Mouse (Mus musculus): Measurements from ENCODE around the gene Arl5a. TPM values are rescaled to one million over a fixed set of nuclear protein-coding genes. Genes with fewer than 3 reads are reported as not detected.

Arl5a gene
- polyA plus RNA-seq, 1 experiment from 2014 or later: 42.3 TPM

GRCm38 (mm10) chr2:52440420-52441015, 15.8 kb upstream of the Arl5a start:
- Histone ChIP-seq H3K27ac (no peak overlapping the region), H3K4me3 (no peak overlapping the region), H3K9me3 (no peaks in the 10 kb centered on the region), H3K9ac (no peak overlapping the region), H3K4me2 (no peak overlapping the region), H3K4me1 (0 out of 2 replicates have a peak, but pooled peaks cover 2% of the 10 kb centered on the region), H3K27me3 (no peaks in the 10 kb centered on the region), H3K36me3 (no peaks in the 10 kb centered on the region)
- ATAC-seq (ENCODE audit: insufficient number of reproducible peaks, low FRiP score, low TSS enrichment, low read depth): no peak
- WGBS: 82% methylated on average over 4 of the region's 4 CpGs

- H3K4me2 ChIP-seq: no peak overlapping the region
- ATAC-seq (ENCODE audit: insufficient number of reproducible peaks, low FRiP score, low TSS enrichment, low read depth): 0 out of 2 replicates have a peak, but pooled peaks have one; percentile 19
Observed at GRCm38 (mm10) chr2:52438437-52438836, 13.7 kb upstream of the Arl5a start.

GRCm38 (mm10) chr2:52438013-52438412, 13.3 kb upstream of the Arl5a start:
- H3K4me3 ChIP-seq: no peak overlapping the region
- ATAC-seq (ENCODE audit: insufficient number of reproducible peaks, low FRiP score, low TSS enrichment, low read depth): 0 out of 2 replicates have a peak, but pooled peaks have one; percentile 35
- WGBS: 52% methylated on average over 6 of the region's 6 CpGs

More at GRCm38 (mm10) chr2:52438437-52438836, 13.7 kb upstream of the Arl5a start:
- Histone ChIP-seq H3K4me3 (no peak overlapping the region), H3K9me3 (no peaks in the 10 kb centered on the region), H3K9ac (no peak overlapping the region), H3K27me3 (no peaks in the 10 kb centered on the region), H3K4me1 (peaks cover 3% of the 10 kb centered on the region), H3K36me3 (no peaks in the 10 kb centered on the region), H3K27ac (no peak overlapping the region)
- 84% methylated on average over 4 of the region's 4 CpGs for WGBS

DNA sequence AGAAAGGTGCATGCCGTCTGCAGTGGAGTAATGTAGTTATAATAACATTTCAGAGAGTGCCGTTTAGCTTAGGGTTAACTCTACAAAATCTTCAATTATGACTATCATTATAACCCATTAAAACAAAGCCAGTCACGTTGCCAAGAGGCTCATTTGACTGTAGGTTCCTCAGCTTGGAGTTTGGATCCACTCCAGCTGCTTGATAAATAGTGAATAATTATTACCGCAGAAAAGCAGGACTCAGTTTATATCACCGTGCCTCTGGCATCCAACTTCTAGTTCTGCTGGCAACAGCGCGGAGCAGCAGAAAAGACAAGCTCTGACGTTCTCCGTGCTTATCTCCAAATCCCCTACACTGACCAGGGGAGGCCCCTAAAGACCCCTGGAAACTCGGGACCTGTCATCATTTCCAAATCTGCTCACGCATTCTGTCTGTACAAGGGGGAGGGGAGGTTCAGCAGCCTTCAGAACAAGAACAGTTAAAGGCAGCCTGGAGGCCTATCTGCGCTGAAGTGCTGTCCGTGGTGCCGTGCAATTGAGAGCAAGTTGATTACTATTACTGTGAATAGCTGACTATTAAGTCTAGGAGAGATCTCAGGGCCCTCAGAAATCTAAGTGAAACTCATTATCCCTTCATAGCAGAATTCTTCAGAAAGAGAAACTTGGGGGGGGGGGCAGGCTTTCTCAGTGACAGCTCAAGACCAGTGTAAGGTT, 11.4 kb upstream of the Arl5a start:
- no peaks in the 10 kb centered on the region for H3K9me3 ChIP-seq
- no peak for ATAC-seq (ENCODE audit: insufficient number of reproducible peaks, low FRiP score, low TSS enrichment, low read depth)
- H3K36me3 ChIP-seq: no peaks in the 10 kb centered on the region
- no peak overlapping the region for H3K4me2 ChIP-seq
- H3K4me3 ChIP-seq: no peak overlapping the region
- 54% methylated on average over 14 of the region's 14 CpGs for WGBS
- peaks cover 5% of the 10 kb centered on the region for H3K4me1 ChIP-seq
- no peak overlapping the region for H3K27ac ChIP-seq
- H3K27me3 ChIP-seq: no peaks in the 10 kb centered on the region
- H3K9ac ChIP-seq: no peak overlapping the region

More at GRCm38 (mm10) chr2:52438013-52438412, 13.3 kb upstream of the Arl5a start:
- no peak overlapping the region for H3K27ac ChIP-seq
- no peak overlapping the region for H3K9ac ChIP-seq
- no peak overlapping the region for H3K4me2 ChIP-seq
- no peaks in the 10 kb centered on the region for H3K27me3 ChIP-seq
- no peaks in the 10 kb centered on the region for H3K9me3 ChIP-seq
- H3K36me3 ChIP-seq: no peaks in the 10 kb centered on the region
- H3K4me1 ChIP-seq: peaks cover 5% of the 10 kb centered on the region

- Histone ChIP-seq H3K9me3 (no peaks in the 10 kb centered on the region), H3K27ac (no peak overlapping the region), H3K4me3 (no peak overlapping the region), H3K4me2 (no peak overlapping the region), H3K36me3 (no peaks in the 10 kb centered on the region), H3K27me3 (no peaks in the 10 kb centered on the region), H3K4me1 (peaks cover 5% of the 10 kb centered on the region), H3K9ac (no peak overlapping the region)
- no peak for ATAC-seq (ENCODE audit: insufficient number of reproducible peaks, low FRiP score, low TSS enrichment, low read depth)
- 19% methylated on average over 7 of the region's 7 CpGs for WGBS
Observed at GRCm38 (mm10) chr2:52433365-52433764, 8.7 kb upstream of the Arl5a start.

DNA sequence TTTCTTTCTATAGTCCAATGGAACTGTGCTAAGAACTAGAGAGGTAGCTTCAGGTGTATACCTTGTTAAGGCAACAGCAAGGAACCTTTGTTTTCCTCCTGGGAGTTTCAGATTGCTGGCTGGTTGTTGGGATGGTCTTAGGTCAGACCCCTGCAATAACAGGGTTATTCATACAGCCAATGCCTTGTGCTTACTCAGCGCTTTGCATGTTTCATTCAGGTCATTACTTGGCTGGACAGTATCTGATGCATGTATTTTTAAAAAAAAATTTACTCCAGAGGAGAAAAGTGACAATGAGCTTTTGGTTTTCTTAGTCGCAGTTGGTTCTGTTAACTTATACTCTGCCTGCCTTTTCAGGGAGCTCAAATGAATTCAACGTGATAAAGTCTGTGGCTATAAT, 2.7 kb upstream of the Arl5a start:
- WGBS: 73% methylated on average over 3 of the region's 3 CpGs

DNA sequence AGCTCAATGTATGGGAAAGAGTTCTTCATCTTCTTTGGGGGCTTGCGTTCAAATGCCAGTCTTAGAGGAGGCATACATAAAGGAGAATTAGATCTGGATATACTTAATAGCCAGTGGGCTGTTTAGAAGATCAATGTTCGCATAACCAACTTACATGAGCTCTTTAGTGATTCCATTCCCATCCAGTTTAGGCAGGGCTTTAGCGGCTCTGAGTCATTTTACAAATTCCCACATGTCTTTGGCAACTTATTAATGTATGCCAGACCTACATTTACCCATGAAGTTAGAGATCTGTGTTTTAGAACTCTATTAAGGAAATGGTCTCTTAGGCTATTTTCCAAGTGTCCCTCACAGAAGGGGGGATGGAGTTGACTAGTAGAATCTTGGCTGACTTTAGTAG, 1.3 kb upstream of the Arl5a start:
- Histone ChIP-seq H3K9me3 (no peaks in the 10 kb centered on the region), H3K27ac (no peak overlapping the region; the same call in 1 of the 2 replicates), H3K4me2 (peak overlapping the region; percentile 74), H3K4me1 (peaks cover 21% of the 10 kb centered on the region), H3K36me3 (no peaks in the 10 kb centered on the region), H3K27me3 (no peaks in the 10 kb centered on the region), H3K9ac (no peak overlapping the region), H3K4me3 (peak overlapping the region; percentile 96)
- ATAC-seq (ENCODE audit: insufficient number of reproducible peaks, low FRiP score, low TSS enrichment, low read depth): no peak
- WGBS: 61% methylated on average over 3 of the region's 3 CpGs

More for the DNA sequence above, 2.7 kb upstream of the Arl5a start:
- H3K9ac ChIP-seq: no peak overlapping the region
- no peak overlapping the region for H3K27ac ChIP-seq
- no peaks in the 10 kb centered on the region for H3K36me3 ChIP-seq
- ATAC-seq (ENCODE audit: insufficient number of reproducible peaks, low FRiP score, low TSS enrichment, low read depth): no peak
- H3K4me3 ChIP-seq: no peak overlapping the region
- no peaks in the 10 kb centered on the region for H3K27me3 ChIP-seq
- no peaks in the 10 kb centered on the region for H3K9me3 ChIP-seq
- no peak overlapping the region for H3K4me2 ChIP-seq
- H3K4me1 ChIP-seq: peaks cover 10% of the 10 kb centered on the region

DNA sequence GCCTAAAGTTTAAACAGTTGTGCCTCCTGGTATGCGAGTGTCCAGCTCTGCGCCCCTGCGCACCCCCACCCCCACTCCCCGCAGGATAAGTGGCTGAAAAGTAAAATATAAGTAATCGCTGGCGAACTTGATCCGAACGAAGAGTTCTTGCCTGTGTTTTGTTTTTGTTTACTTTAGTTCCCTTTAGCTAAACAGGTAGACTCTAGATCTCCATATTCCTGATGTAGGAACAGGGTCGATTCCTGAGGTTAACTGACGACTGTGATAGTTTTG, 758 bp upstream of the Arl5a start:
- H3K9ac ChIP-seq: peak overlapping the region; percentile 28; the same call in 1 of the 2 replicates
- peak overlapping the region; percentile 74 for H3K4me2 ChIP-seq
- H3K4me3 ChIP-seq: peak overlapping the region; percentile 96
- no peaks in the 10 kb centered on the region for H3K36me3 ChIP-seq
- H3K4me1 ChIP-seq: peaks cover 22% of the 10 kb centered on the region
- H3K9me3 ChIP-seq: no peaks in the 10 kb centered on the region
- H3K27ac ChIP-seq: peak overlapping the region; percentile 79
- H3K27me3 ChIP-seq: no peaks in the 10 kb centered on the region
- 15% methylated on average over 10 of the region's 10 CpGs for WGBS
- ATAC-seq (ENCODE audit: insufficient number of reproducible peaks, low FRiP score, low TSS enrichment, low read depth): no peak

DNA sequence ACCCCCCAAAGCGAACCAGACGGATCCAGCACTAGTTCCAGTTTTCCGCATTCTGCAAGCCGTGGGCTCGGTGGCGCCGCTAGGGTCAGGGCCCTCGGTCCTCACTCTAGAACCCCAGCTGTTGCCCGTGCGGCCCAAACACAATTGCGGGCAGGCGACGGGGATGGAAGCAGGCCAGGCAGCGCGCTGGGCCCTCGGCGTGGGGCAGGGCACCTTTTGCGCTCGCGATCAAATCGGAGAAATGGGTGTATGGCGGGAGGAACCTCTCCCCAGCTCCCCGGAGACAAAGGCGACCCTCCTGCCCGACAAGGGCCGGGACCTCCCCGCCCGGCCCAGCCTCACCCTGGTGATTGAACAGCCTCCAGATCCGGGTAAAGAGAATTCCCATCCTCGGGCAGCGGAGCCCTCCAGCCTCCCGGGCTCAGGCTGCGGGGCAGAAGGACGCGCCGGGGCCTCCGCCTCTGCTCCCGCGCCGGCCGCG, 413 bp downstream of the Arl5a start:
- Histone ChIP-seq H3K4me1 (peaks cover 23% of the 10 kb centered on the region), H3K27me3 (no peaks in the 10 kb centered on the region), H3K4me3 (peak overlapping the region; percentile 96), H3K9me3 (no peaks in the 10 kb centered on the region), H3K27ac (peak overlapping the region; percentile 92), H3K4me2 (peak overlapping the region; percentile 74), H3K36me3 (no peaks in the 10 kb centered on the region), H3K9ac (peak overlapping the region; percentile 94)
- peak; percentile 70; the same call in 1 of the 2 replicates for ATAC-seq (ENCODE audit: insufficient number of reproducible peaks, low FRiP score, low TSS enrichment, low read depth)
- under 1% methylated on average over 42 of the region's 42 CpGs for WGBS

DNA sequence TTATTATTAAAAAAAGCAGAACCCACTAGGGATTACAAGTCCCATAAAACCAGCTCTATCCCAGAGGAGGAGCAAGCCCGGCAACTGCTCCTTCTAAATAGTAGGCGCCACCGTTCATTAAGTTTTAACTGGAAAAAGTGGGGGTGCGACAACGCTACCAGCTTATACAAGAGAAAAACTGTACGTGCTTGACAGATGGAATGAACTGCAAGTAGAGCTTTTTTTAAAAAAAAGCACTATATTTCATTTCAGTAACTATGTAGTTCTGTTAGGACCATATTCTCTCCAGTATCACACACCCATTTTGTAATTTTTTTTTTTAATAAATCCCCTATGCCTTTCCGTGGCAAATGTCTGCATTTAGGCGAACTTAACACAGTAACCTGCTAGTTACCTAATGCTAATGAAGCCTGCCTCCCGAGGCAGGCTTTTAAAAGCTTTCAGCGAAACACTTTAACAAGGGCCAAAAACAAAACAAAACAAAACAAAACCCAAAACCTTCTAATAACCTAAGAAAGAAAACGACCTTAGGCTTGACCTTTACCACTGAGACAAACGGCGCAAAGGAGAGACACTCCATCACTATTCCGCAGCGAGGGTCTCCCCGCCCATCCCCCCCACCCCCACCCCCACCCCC, 972 bp downstream of the Arl5a start:
- peak overlapping the region; percentile 94 for H3K9ac ChIP-seq
- H3K27ac ChIP-seq: no peak overlapping the region
- H3K4me1 ChIP-seq: peaks cover 24% of the 10 kb centered on the region
- peak overlapping the region; percentile 96 for H3K4me3 ChIP-seq
- H3K4me2 ChIP-seq: peak overlapping the region; percentile 74
- H3K27me3 ChIP-seq: no peaks in the 10 kb centered on the region
- under 1% methylated on average over 16 of the region's 16 CpGs for WGBS
- no peak for ATAC-seq (ENCODE audit: insufficient number of reproducible peaks, low FRiP score, low TSS enrichment, low read depth)
- H3K9me3 ChIP-seq: no peaks in the 10 kb centered on the region
- no peaks in the 10 kb centered on the region for H3K36me3 ChIP-seq

GRCm38 (mm10) chr2:52422871-52423610, 1.7 kb downstream of the Arl5a start:
- WGBS: 32% methylated on average over 8 of the region's 8 CpGs
- Histone ChIP-seq H3K27ac (no peak overlapping the region), H3K9ac (no peak overlapping the region)

More at GRCm38 (mm10) chr2:52422871-52423610, 1.7 kb downstream of the Arl5a start:
- peak overlapping the region; percentile 96 for H3K4me3 ChIP-seq
- ATAC-seq (ENCODE audit: insufficient number of reproducible peaks, low FRiP score, low TSS enrichment, low read depth): no peak
- peaks cover 24% of the 10 kb centered on the region for H3K4me1 ChIP-seq
- no peaks in the 10 kb centered on the region for H3K36me3 ChIP-seq
- no peaks in the 10 kb centered on the region for H3K9me3 ChIP-seq
- H3K4me2 ChIP-seq: peak overlapping the region; percentile 74
- H3K27me3 ChIP-seq: no peaks in the 10 kb centered on the region
